Mouse (Mus musculus): ENCODE measurements around the gene Themis3.

- TF ChIP-seq CTCF (IDR thresholded peaks at IDR 0.05; ENCODE audit: low read depth, low read length) (no peak), POLR2A (IDR thresholded peaks at IDR 0.05; ENCODE audit: borderline replicate concordance, low read depth, low read length) (no peak)
These were observed 30.2 kb downstream of the Themis3 start for GRCm38 (mm10) chr17:66564213-66564612.

Measured in bone marrow macrophage, adult 2 months (primary cell).